Mouse (Mus musculus) intestine, postnatal 0 days (tissue): ENCODE measurements around the gene Hyls1. TPM values are rescaled to one million over a fixed set of nuclear protein-coding genes. Genes with fewer than 3 reads are reported as not detected.

ENCODE experiments used
- ATAC-seq: fragments of 200-750 bp; cut with Nextera tagmentation; 2 replicates; pipeline ENCODE4 v1.8.0; 2017; ENCODE audit warnings: mild to moderate bottlenecking, moderate TSS enrichment, moderate library complexity
- H3K27ac ChIP-seq: fragments of 300-500 bp; sonication (generic); 2 replicates; pipeline ENCODE4 v1.5.1; 2014; ENCODE audit warnings: mild to moderate bottlenecking, low read depth, low read length, moderate library complexity
- H3K27me3 ChIP-seq: fragments of 300-500 bp; sonication (generic); replicated peaks from 2 replicates; pipeline ENCODE4 v1.6.1; 2014; ENCODE audit warnings: low read length, mixed read lengths; ENCODE audit not compliant: control insufficient read depth, insufficient read depth
- H3K36me3 ChIP-seq: fragments of 300-500 bp; sonication (generic); 2 replicates; pipeline ENCODE4 v1.6.1; 2014; ENCODE audit warnings: mild to moderate bottlenecking, moderate library complexity; ENCODE audit not compliant: control insufficient read depth, insufficient read depth
- H3K4me1 ChIP-seq: fragments of 300-500 bp; sonication (generic); replicated peaks from 2 replicates; pipeline ENCODE4 v1.6.1; 2014; ENCODE audit warnings: antibody characterized with exemption, low read length, mixed read lengths; ENCODE audit not compliant: control insufficient read depth, insufficient read depth
- H3K4me2 ChIP-seq: fragments of 300-500 bp; sonication (generic); replicated peaks from 2 replicates; pipeline ENCODE4 v1.6.1; 2014; ENCODE audit warnings: low read depth, mild to moderate bottlenecking, moderate library complexity
- H3K4me3 ChIP-seq: fragments of 300-500 bp; sonication (generic); 2 replicates; pipeline ENCODE4 v1.5.1; 2014; ENCODE audit warnings: low read depth, low read length
- H3K9ac ChIP-seq: fragments of 300-500 bp; sonication (generic); 2 replicates; pipeline ENCODE4 v1.6.1; 2014; ENCODE audit warnings: mild to moderate bottlenecking, low read depth, low read length
- H3K9me3 ChIP-seq: fragments of 300-500 bp; sonication (generic); 2 replicates; pipeline ENCODE4 v1.6.1; 2016; ENCODE audit warnings: mixed run types; ENCODE audit not compliant: control insufficient read depth
- CTCF ChIP-seq: sonication (generic); IDR thresholded peaks from 2 replicates; pipeline ENCODE4 v1.5.1; 2016; ENCODE audit warnings: low read depth, mild to moderate bottlenecking, control low read depth, antibody characterized with exemption, moderate library complexity
- WGBS: fragments of 180-500 bp; shearing (Covaris S2); extraction: QIAGEN DNeasy Blood & Tissue Kit; methylation state at CpG from one replicate; pipeline ENCODE4 v1.1.7; 2014; 5-methylcytosine and 5-hydroxymethylcytosine counted together
- polyA plus RNA-seq: library from polyadenylated mRNA; unstranded; fragments of >200 nt; fragmentation: Nextera tagmentation; extraction: Ambion mirVana; gene quantifications from 2 replicates; pipeline ENCODE4 v1.2.1, GENCODE M21; 2015

Hyls1 gene
- polyA plus RNA-seq, 1 experiment from 2014 or later = 4.9 TPM

DNA sequence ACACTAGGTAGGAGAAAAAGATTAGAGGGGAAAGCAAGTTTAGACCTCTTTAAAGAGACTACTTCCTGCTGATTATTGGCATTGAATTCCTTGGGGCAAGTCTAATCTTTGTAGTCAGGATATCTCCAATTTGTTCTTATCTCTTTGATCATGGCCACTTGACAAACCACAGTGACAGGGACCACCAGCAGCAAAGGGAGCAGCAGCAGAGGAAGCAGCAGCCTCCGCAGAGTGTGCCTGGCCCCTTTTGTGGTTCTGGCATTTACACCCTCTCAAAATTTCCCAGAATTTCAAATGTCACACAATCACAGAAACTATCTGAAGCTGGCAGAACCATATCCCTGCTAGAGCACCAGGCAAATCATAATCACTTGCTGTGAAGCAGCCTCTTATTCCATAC is 17.5 kb upstream of the Hyls1 start:
- H3K4me2 ChIP-seq = no peak overlapping the region
- no peaks in the 10 kb centered on the region for H3K4me1 ChIP-seq
- WGBS = 42% methylated on average over 1 of the region's 1 CpGs
- no peaks in the 10 kb centered on the region for H3K36me3 ChIP-seq
- ATAC-seq = no peak
- no peaks in the 10 kb centered on the region for H3K27me3 ChIP-seq
- H3K9ac ChIP-seq = no peak overlapping the region
- H3K4me3 ChIP-seq = no peak overlapping the region
- no peak for TF ChIP-seq CTCF
- no peaks in the 10 kb centered on the region for H3K9me3 ChIP-seq
- no peak overlapping the region for H3K27ac ChIP-seq

DNA sequence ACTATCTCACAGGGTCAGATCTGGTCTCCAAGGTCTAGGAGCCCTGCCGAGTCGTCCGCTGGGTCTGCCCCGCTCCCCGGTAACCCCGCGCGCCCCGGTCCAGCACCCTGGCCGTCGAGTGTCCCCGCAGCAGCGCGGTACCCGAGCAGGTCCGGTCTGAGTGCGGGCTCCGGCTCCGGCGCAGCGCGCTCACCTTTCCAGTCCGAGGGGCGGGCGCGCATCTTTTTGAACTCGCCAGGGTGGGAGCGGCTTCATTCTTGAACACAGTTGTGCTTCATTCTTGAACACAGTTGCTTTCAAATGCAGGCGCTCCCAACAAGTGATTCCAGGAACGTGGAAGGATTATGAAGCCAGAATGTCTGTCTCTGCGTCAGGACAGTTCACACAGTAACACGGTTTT is 4.2 kb upstream of the Hyls1 start:
- no peak for ATAC-seq
- no peak for TF ChIP-seq CTCF
- 0 out of 2 replicates have a peak, but pooled peaks cover 3% of the 10 kb centered on the region for H3K4me1 ChIP-seq
- peak overlapping the region; percentile 40; the same call in 1 of the 2 replicates for H3K4me2 ChIP-seq
- no peak overlapping the region for H3K9ac ChIP-seq
- peaks cover 10% of the 10 kb centered on the region; the same call in 1 of the 2 replicates for H3K27me3 ChIP-seq
- H3K4me3 ChIP-seq = 0 out of 2 replicates have a peak overlapping the region, but pooled peaks have one; percentile 17
- H3K9me3 ChIP-seq = no peaks in the 10 kb centered on the region
- 6% methylated on average over 32 of the region's 32 CpGs for WGBS
- H3K36me3 ChIP-seq = no peaks in the 10 kb centered on the region
- no peak overlapping the region for H3K27ac ChIP-seq

DNA sequence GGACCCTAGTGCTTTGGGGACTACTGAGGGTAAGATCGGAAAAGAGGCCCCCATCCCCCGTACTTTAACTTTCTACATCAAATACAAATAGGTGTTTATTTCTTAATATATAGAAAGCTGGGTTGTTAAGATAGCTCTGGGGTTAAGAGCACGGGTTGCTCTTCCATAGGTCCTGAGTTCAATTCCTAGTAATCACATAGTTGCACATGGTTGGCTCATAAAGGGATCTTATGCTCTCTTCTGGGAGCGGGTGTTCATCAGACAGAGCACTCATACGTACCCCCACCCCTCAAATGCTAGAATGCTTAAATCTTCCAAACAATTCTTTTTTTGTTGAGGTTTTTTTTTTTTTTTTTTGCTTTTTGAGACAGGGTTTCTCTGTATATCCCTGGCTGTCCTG is 465 bp upstream of the Hyls1 start:
- 8% methylated on average over 5 of the region's 5 CpGs for WGBS

DNA sequence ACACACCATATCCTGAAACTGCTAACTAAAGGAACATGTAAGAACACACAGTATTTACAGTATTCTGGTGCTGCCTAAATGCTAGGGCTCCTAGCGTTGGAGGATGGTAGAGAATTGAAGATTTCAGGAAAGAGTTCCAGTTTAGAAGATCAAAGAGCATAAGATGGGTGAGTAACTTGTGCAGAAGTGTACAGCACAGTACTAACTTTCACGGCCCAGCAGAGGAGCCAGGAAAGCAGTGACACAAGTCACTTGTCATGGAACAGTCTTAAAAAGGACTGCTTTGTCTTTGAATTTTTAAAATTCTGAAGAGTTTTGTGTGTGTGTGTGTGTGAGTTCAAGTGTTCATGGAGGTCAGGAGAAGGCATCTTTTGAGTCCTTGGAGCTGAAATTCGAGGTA is 2.2 kb downstream of the Hyls1 start:
- 86% methylated on average over 3 of the region's 3 CpGs for WGBS
- Histone ChIP-seq H3K9me3 (no peaks in the 10 kb centered on the region), H3K9ac (no peak overlapping the region), H3K4me3 (no peak overlapping the region), H3K4me2 (no peak overlapping the region), H3K4me1 (no peaks in the 10 kb centered on the region), H3K27me3 (no peaks in the 10 kb centered on the region), H3K27ac (no peak overlapping the region), H3K36me3 (peaks cover 12% of the 10 kb centered on the region; the same call in 1 of the 2 replicates)
- ATAC-seq = no peak
- TF ChIP-seq CTCF = no peak

More for the DNA sequence above, 465 bp upstream of the Hyls1 start:
- H3K36me3 ChIP-seq = peaks cover 6% of the 10 kb centered on the region; the same call in 1 of the 2 replicates
- no peak overlapping the region for H3K27ac ChIP-seq
- ATAC-seq = no peak
- no peak overlapping the region for H3K9ac ChIP-seq
- TF ChIP-seq CTCF = no peak
- no peaks in the 10 kb centered on the region for H3K9me3 ChIP-seq
- H3K27me3 ChIP-seq = peaks cover 10% of the 10 kb centered on the region; the same call in 1 of the 2 replicates
- H3K4me2 ChIP-seq = peak overlapping the region; percentile 70
- 0 out of 2 replicates have a peak, but pooled peaks cover 3% of the 10 kb centered on the region for H3K4me1 ChIP-seq
- H3K4me3 ChIP-seq = peak overlapping the region; percentile 75

DNA sequence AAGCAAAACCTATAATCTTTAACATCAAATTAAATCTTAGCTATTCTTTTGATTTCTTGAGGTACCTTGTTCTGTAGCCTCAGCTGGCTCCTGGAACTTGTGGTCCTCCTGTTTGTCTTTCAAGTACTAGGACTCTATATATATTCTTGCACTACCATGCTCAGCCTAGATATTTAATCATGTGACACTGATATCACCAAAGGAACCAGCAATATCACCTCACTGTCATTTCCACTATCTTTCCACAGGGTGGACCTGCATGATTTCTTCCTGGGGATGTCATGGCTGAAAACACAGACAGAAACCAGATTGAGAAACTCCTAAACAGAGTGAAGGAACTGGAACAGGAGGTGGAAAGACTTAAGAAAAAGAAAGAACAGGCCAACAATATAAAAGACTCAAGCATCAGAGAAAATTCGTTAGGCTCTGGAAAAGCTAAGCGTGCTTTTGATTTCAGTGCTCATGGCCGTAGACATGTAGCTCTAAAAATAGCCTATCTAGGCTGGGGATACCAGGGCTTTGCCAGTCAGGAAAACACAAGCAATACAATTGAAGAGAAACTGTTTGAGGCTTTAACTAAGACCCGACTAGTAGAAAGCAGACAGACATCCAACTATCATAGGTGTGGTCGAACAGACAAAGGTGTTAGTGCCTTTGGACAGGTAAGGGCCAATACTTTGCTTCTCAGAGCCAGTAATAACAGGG is 5.5 kb downstream of the Hyls1 start:
- Histone ChIP-seq H3K36me3 (peaks cover 18% of the 10 kb centered on the region), H3K4me3 (no peak overlapping the region), H3K27ac (no peak overlapping the region), H3K9ac (no peak overlapping the region), H3K9me3 (no peaks in the 10 kb centered on the region), H3K27me3 (no peaks in the 10 kb centered on the region), H3K4me1 (peaks cover 5% of the 10 kb centered on the region; the same call in 1 of the 2 replicates), H3K4me2 (no peak overlapping the region)
- ATAC-seq = no peak
- no peak for TF ChIP-seq CTCF
- WGBS = 87% methylated on average over 5 of the region's 5 CpGs

DNA sequence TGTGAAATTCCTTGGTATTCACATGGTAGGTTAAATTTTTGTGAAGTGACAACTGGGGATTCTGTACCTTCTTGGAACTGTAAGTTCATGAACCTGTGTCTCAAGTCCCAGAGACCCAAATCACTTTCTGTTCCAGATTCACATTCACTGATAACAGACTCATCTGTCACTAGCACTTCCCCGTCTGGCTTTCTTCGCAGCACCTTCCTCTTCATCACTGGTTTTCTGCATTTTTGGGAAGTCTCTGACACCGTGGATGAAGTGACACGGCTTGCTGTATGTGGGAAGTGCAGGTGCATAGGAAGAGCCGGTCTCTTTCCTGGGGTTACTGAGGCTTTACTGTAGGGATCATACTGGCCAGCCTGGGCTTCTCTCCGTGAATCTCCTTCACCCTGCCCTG is 8.6 kb downstream of the Hyls1 start:
- Histone ChIP-seq H3K4me3 (no peak overlapping the region), H3K9ac (no peak overlapping the region), H3K27ac (no peak overlapping the region), H3K36me3 (peaks cover 16% of the 10 kb centered on the region), H3K27me3 (peaks cover 14% of the 10 kb centered on the region), H3K9me3 (no peaks in the 10 kb centered on the region), H3K4me1 (peaks cover 11% of the 10 kb centered on the region; the same call in 1 of the 2 replicates), H3K4me2 (no peak overlapping the region)
- no peak for ATAC-seq
- no peak for TF ChIP-seq CTCF
- WGBS = 85% methylated on average over 6 of the region's 6 CpGs
